Mouse (Mus musculus): ENCODE data around the gene Chchd10.

The Chchd10 gene

DNA sequence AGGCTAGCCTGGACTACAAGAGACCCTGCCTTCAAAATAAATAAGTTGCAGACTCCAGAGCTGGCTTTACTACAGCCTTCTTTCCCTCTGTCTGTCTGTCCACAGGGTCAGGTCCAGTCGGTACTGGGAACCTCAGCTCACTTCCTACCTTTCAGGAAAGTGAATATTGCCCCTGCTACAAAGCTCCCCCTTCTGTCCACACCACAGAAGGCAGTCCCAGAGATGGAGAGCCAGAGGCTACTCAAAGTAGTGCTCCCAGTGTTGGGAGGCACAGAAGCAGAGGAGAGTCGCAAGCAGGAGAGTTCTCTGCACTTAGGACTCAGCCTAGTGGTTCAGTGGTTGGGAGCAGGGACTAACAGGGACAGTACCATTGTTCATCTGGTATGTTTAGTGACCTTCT, 8.6 kb upstream of the Chchd10 start:
- DNase-seq (ENCODE audit: low read depth, low spot score) = no peak

GRCm38 (mm10) chr10:75926396-75926795, 6.5 kb upstream of the Chchd10 start:
- DNase-seq (ENCODE audit: low read depth, low spot score) = no peak

GRCm38 (mm10) chr10:75930304-75930703, 2.6 kb upstream of the Chchd10 start:
- peak; percentile 30 for DNase-seq (ENCODE audit: low read depth, low spot score)

DNA sequence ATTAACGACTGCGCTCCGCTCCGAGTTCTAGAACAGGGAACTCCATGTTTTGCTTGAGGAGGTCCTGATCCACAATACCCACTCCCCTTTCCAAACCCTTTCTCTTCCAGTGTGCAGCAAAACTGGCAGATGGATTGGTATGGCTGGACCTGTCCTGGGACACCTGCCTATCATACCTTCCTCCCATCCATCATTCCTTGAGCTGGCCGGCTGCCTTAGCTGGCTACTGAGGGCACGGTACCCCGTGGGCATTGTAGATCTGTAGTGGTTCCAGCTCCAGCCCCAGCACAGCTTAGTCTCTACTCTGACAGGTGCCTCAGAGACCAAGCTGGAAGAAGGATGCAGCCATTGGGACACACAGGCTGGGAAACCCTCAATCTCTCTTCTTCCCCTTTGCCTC, 1.6 kb upstream of the Chchd10 start:
- DNase-seq (ENCODE audit: low read depth, low spot score) = no peak

DNA sequence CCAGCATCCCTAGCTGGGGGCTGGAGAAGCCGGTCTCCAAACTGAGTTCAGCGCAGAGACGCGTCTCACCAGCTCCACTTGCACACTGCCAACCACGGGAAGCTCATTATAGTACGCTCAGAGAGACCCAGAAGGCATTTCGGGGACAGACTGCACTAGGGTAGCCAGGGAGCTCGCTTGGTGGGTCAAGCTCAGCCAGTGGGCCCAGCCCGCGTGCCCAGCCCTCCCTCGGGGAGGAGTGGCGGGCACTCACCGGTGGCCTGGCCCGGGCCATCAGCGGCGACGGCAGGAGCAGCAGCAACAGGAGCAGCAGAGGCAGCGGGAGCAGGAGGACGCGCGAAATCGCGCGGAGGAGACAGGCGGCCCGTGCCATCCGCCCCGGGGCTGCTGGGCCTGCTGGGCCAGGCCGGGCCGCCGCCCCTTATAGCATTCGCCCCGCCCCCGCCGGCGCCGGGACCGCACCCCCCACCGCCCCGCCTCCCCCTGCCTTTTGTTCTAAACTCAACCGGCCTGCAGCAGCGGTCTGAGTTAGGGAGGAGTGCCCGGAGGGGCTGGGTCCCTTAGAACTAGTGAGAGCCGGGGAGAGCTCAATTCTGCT, 750 bp upstream of the Chchd10 start:
- peak; percentile 45 for DNase-seq (ENCODE audit: low read depth, low spot score)

DNA sequence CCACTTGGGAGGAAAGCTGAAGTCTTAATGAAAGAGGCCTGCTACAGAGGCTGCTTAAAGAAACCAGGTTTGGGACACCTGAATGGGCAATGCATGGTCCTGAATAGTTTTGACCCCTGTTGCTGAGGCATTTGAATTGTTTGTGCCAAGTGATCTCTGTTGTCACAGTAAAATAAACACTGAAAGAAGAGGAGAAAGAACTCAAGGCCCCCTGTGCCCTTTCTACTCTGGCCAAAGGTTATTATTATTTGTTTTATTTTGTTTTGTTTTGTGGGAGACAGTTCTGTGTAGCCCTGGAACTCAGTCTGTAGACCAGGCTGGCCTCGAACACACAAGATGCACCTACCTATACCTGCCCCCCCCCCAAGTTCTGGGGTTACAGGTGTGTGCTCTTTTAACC, 2.1 kb downstream of the Chchd10 start:
- no peak for DNase-seq (ENCODE audit: low read depth, low spot score)

GRCm38 (mm10) chr10:75935680-75936541, 3.0 kb downstream of the Chchd10 start, which contains the start of gene Mmp11:
Gene Mmp11, minus strand, starts transcription at chr10:75936496.
- DNase-seq (ENCODE audit: low read depth, low spot score) = peak; percentile 96

DNA sequence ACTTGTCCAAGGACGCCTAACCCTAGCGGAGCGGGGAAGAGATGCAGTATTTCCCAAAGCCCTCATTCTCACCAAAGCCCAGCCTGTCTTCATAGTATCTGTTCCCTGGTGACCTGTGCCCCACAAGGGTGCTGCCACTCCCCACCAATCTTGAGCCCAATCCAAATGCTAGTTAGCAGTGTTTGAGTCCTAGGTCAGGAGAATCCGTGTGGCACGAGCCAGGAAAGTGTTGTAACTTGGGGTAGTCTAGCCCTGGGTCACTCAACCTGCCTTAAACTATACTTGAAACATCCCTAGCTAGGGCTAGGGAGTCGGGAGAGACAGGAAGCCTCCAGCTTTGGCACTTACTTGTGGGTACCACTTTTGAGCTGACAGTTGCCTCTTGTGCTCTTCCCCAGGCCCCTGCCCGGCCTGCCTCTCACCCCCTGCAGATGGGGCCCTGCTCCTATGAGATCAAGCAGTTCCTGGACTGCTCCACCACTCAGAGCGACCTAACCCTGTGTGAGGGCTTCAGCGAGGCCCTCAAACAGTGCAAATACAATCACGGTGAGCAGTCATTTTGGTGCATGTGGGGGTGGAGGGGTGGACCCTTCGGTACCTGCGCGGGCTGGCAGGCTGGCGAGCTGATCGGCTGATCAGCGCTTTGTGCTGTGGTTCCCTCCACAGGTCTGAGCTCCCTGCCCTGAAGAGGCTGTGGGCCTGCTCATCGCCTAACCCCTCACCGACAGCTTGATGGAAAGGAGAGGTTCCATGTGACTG, 4.2 kb downstream of the Chchd10 start:
- DNase-seq (ENCODE audit: low read depth, low spot score) = peak; percentile 20

DNA sequence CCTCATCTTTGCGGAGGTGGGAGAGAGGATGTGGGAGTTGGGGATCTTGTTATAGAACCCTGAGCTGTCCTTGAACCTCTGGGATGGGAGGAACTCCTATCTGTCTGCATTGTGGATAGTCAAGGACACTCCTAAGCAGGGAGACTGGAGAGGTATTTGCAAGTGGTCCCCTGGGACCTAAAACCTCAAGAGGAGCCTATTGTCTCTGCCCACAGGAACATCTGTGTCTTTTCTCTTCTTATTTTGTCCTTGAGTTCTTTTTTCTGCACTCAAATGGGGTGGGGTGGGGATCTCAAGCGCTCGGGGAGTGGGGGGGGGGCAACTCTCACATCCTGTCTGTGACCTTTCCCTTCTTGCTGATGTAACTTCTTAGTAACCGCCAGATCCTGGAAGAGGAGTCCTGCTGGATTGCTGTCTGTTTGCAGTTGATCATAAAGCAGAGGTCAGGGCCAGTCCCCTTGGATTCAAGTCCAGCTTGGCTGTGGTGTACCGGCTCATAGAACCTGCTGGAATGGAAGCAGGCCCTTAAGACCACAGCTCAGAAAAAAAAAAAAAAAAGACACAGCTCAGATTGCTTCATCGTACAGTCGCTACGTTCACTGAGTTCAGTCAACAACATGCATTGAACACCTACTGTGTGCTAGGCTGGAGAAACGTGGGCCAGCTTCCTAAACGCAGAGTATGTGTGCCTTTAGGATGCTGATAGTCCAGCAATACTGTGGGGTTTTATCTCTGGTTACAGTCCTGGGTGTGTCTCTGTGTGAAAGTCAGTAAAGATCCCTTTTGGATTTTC, 5.1 kb downstream of the Chchd10 start:
- peak; percentile 58 for DNase-seq (ENCODE audit: low read depth, low spot score)

DNA sequence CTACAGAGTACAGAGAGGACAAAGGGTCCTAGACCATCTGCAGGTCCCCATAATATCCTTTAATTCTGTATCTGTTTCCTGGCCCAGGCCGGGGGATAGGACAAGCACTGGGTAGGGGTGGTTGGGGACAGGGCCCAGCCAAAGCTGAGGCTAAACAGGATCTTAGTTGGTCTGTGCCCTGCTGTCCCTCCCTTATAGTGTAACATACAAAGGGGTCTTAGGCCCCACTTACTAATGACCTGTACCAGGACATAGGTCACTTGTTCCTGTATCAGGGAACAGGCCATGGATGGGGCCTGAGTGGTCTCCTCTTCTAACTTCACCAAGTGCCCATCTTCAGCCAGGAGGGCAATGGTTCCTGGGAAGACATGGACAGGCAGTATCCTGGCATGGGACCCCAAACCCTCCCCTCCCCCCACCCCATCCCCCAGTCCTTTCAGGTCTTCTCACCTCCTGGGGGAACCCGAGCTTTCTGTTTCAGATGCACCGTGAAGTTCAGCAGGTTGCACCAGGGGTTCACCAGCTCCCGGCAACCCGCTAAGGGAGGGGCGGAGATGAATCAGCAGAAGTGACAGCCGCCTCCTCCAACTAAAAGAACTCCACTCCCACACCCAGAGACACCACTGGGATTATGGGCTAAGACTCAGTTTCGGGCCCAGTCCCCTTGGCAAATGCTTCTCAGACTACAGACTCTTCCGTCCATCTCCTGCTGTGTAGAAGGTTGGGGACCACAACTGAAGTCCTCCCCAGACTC, 6.7 kb downstream of the Chchd10 start:
- peak; percentile 76 for DNase-seq (ENCODE audit: low read depth, low spot score)

GRCm38 (mm10) chr10:75940520-75940919, 7.6 kb downstream of the Chchd10 start, which contains the start of gene Gm867:
Gene Gm867, minus strand, starts transcription at chr10:75940672.
- no peak for DNase-seq (ENCODE audit: low read depth, low spot score)

GRCm38 (mm10) chr10:75941042-75941824, 8.3 kb downstream of the Chchd10 start:
- DNase-seq (ENCODE audit: low read depth, low spot score) = no peak

DNA sequence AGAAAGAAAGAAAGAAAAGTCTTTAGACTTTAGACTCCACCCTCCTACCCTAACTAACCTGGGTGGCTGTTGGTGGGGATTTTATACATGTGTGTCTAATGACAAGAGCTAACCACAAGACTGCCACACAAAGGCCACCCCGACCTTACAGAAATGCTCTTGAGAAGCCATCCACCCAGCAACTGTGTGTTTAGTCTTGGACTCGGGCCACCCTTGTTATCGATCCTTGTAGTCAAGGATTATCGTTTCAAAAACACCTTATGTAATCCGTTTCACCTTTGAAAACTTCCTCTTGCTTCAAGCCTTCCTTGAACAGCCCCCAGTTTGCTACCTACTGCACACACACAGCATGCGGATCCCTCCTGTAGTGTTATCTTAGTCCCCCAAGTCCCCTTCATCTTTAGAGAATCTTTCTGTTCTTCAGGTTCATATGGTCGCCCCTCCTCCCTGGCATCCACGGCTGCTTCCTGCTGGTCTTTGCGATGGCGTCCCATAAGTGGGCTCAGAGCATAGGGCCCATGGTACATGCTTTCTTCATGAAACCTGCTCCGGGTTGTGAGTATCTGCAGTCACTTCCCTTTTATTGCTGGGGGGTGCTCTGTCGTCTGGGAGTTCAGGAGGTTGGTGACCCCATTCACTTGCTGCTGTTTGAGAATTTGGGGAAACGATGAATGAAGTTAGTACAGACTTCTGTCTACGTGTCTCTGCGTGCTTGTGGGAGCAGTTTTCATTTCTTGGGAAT, 10.0 kb downstream of the Chchd10 start, which contains the start of gene Vpreb3:
TSS of gene Vpreb3 (plus strand) at position 322 of the 742 bp plus-strand sequence.
- no peak for DNase-seq (ENCODE audit: low read depth, low spot score)

DNA sequence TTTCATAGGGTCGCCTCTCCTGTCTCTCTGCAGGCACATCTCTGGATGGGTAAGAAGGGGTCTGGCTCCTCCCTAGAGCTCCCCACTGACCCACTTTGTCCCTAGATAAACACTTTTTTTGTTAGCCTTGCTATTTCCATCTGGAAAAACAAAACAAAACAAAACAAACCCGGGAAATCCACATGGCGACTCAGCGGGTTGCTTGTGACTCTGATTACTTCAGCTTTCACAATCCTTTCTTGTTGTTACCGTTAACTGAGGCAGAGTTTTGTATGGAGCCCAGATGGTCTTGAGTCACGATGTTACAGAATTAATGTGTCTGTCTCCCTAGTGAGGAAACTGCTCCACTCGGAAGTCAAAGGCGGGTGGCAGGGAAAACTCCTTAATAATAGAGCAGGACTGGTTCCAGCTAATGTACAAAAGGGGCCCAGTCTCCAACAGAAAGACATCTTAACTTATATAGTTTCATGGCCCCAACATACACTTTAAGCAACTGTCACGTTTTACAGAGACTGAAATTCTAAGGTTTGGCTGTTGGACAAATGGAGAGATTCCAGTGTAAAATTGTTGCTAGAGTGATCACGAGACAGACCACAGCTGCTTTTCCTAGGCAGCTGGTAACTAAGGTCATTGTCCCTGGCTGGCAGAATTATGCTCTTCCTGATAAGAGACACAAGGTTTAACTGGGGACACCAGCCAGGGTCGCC, 11.3 kb downstream of the Chchd10 start:
- DNase-seq (ENCODE audit: low read depth, low spot score) = peak; percentile 78

DNA sequence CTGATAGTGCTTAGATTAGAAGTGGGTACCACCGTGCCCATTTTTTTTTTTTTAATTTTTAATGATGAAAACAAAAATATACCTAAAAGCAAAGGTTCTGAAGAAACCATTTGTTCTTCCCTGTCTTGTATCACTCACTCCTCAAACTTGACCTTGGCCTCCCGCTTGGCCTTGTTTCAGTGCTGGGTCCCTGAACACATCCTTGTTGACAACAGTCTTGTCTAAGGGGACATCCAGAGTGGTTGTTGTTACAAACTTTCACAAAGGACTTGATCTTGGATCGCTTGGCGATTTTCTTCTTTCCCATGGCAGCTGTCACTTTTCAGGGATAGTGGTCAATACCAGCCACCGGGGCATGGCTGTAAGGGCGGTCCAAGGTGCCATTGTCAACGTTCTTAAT, 12.3 kb downstream of the Chchd10 start:
- DNase-seq (ENCODE audit: low read depth, low spot score) = no peak

- no peak for DNase-seq (ENCODE audit: low read depth, low spot score)
These were observed 13.0 kb downstream of the Chchd10 start for GRCm38 (mm10) chr10:75945896-75946295.

DNA sequence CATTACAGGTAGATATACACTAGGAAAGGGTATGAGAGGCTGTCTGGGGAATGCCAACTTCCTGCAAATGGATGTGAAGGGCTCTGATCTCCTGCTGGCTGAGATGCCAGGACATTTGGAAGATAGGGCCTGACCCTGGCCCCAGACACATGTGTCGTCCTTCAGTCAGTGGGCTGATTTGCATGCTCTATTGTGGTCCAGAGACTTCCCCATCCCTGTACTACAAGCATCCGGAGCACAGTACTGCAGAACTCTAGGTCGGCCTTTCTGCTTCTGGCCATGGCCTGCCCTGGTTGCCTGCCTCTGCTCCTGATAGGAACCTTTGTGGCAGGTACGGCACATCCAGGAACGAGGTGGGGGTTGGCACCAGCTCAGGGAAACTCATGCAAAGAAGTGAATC, 15.1 kb downstream of the Chchd10 start:
- no peak for DNase-seq (ENCODE audit: low read depth, low spot score)
